Mouse (Mus musculus) intestine, embryonic 16.5 days (tissue): ENCODE measurements around the gene Clca3a1. TPM values are rescaled to one million over a fixed set of nuclear protein-coding genes. Genes with fewer than 3 reads are reported as not detected.
A peak's percentile ranks its signal among the peaks of the same experiment; 100 is the strongest.

Experiments used
- ATAC-seq: fragments of 200-750 bp; cut with Nextera tagmentation; 2 replicates; pipeline ENCODE4 v1.8.0; 2017; ENCODE audit warnings: moderate TSS enrichment, moderate library complexity
- H3K27ac ChIP-seq: fragments of 300-500 bp; sonication (generic); 2 replicates; pipeline ENCODE4 v1.5.1; 2014; ENCODE audit warnings: mild to moderate bottlenecking, low read length
- H3K27me3 ChIP-seq: fragments of 300-500 bp; sonication (generic); replicated peaks from 2 replicates; pipeline ENCODE4 v1.6.1; 2014; ENCODE audit warnings: low read length, control low read depth, mixed read lengths; ENCODE audit not compliant: control insufficient read depth, insufficient read depth
- H3K36me3 ChIP-seq: fragments of 300-500 bp; sonication (generic); 2 replicates; pipeline ENCODE4 v1.6.1; 2014; ENCODE audit warnings: low read length, control low read depth; ENCODE audit not compliant: control insufficient read depth, insufficient read depth
- H3K4me1 ChIP-seq: fragments of 300-500 bp; sonication (generic); 2 replicates; pipeline ENCODE4 v1.6.1; 2014; ENCODE audit warnings: low read length, control low read depth, mixed read lengths; ENCODE audit not compliant: control insufficient read depth, insufficient read depth
- H3K4me2 ChIP-seq: fragments of 300-500 bp; sonication (generic); 2 replicates; pipeline ENCODE4 v1.6.1; 2014; ENCODE audit warnings: low read depth, low read length, control low read depth
- H3K4me3 ChIP-seq: fragments of 300-500 bp; sonication (generic); 2 replicates; pipeline ENCODE4 v1.5.1; 2014; ENCODE audit warnings: mild to moderate bottlenecking, low read length
- H3K9ac ChIP-seq: fragments of 300-500 bp; sonication (generic); 2 replicates; pipeline ENCODE4 v1.6.1; 2014; ENCODE audit warnings: low read depth, low read length
- H3K9me3 ChIP-seq: fragments of 300-500 bp; sonication (generic); 2 replicates; pipeline ENCODE4 v1.6.1; 2016; ENCODE audit warnings: low read length, control low read depth; ENCODE audit not compliant: control insufficient read depth
- WGBS: fragments of 180-500 bp; shearing (Covaris S2); extraction: QIAGEN DNeasy Blood & Tissue Kit; methylation state at CpG from one replicate; pipeline ENCODE4 v1.1.7; 2014; 5-methylcytosine and 5-hydroxymethylcytosine counted together
- polyA plus RNA-seq: library from polyadenylated mRNA; unstranded; fragments of >200 nt; fragmentation: Nextera tagmentation; extraction: Ambion mirVana; gene quantifications from 2 replicates; pipeline ENCODE4 v1.2.1, GENCODE M21; 2015

Clca3a1 gene
- polyA plus RNA-seq, 1 experiment from 2014 or later: 5.4 TPM

DNA sequence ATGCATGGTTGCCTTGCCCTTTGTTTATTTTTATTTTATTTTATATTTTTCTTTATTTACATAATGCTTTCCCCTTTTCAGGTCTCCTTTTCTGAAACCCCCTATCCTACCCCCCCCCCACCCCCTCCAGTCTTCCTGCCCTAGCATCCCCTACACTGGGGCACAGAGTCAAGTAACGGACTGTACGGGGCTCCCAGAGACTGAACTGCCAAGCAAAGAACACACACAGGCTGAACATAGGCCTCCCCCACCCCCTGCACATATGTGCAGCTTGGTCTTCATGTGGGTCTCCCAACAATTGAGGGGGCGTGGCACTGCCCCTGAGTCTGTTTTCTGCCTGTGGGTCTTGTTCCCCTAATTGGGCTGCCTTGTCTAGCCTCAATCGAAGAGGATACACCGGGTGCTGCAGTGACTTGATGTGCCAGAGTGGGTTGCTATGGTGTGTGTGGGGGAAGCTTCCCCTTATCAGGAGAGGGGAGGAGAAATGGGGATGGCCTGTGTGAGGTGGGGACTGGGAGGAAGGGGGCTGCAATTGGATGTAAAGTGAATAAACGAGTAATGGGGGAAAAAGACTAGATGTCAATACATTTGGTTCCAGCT is 49.1 kb downstream of the Clca3a1 start:
- Histone ChIP-seq H3K36me3 (peaks cover 9% of the 10 kb centered on the region), H3K4me2 (no peak overlapping the region), H3K4me1 (peaks cover 18% of the 10 kb centered on the region)

DNA sequence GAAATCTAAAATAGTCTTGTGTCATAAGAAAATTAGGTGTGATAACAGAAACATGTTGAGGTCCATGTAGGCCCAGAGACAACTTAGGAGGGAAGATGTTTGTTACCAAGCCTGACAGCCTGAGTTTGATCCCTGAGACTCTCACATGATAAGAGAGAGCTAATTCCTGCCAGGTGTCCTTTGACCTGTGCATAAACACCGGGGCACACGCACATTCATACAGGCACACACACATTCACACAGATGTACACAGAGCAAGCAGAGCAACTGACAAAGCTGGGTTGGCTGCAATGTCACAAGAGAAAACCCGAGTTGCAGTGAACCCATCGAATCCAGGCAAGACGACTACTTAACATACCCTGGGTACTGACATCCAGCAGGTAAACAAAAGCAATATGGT is 52.2 kb downstream of the Clca3a1 start:
- Histone ChIP-seq H3K4me1 (peaks cover 2% of the 10 kb centered on the region; the same call in 1 of the 2 replicates), H3K36me3 (peaks cover 9% of the 10 kb centered on the region), H3K27ac (no peak overlapping the region), H3K9ac (no peak overlapping the region), H3K4me3 (no peak overlapping the region), H3K27me3 (no peaks in the 10 kb centered on the region), H3K4me2 (no peak overlapping the region), H3K9me3 (no peaks in the 10 kb centered on the region)
- WGBS: 79% methylated on average over 5 of the region's 5 CpGs
- no peak for ATAC-seq

More for the DNA sequence above, 49.1 kb downstream of the Clca3a1 start:
- WGBS: 78% methylated on average over 6 of the region's 6 CpGs
- Histone ChIP-seq H3K27me3 (no peaks in the 10 kb centered on the region), H3K9me3 (no peaks in the 10 kb centered on the region), H3K9ac (no peak overlapping the region), H3K27ac (no peak overlapping the region), H3K4me3 (no peak overlapping the region)
- no peak for ATAC-seq

DNA sequence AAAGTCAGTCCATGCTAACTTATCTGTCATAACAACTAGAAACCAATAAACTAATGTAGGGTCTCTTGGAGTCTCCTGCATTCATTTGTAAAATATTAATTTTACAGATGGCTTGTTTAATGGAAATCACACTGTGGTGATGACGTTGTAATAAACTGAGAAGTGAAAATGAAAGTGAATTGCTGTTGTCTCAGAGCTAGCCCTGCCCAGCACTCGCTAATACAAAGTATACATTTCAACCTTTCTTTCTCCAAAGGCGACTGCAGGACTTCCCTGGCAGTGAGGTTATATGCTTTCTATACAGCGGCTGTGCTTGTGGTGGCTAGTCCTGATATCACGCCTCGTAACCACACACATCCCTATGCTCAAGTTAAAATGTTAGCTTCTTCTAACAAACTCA is 56.8 kb downstream of the Clca3a1 start:
- H3K27ac ChIP-seq: no peak overlapping the region

DNA sequence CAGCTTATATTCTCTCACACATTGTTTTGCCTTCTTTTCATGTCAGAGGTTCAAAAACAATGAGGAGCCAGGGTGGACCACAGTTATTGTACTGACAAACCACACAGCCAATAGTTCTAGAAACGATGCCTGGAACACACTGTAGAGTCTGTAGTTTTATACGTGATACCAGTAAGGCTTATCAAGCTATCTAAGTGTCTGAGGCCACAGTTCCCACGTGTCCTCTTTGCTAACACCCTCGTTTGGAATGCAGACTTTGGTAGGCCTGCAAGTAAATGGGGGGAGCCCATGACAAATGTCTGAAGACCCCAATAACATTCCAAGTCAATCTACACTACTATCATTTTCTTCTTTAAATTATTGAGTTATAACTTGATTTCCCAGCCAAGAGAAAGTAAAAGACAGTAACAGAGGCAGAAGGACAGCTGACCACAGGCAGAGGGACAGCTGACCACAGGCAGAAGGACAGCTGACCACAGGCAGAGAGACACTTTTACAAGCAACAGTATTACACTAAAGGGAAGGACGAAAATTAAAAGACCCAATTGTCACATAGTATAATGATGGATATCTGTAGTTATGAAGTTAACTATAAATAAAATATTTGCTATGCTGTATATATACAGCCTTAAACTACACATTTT is 61.9 kb downstream of the Clca3a1 start:
- no peak overlapping the region for H3K9ac ChIP-seq
- ATAC-seq: no peak
- H3K4me3 ChIP-seq: no peak overlapping the region
- H3K9me3 ChIP-seq: no peaks in the 10 kb centered on the region
- H3K27me3 ChIP-seq: no peaks in the 10 kb centered on the region
- peaks cover 15% of the 10 kb centered on the region for H3K36me3 ChIP-seq
- whole genome bisulfite sequencing: 85% methylated on average over 5 of the region's 5 CpGs
- no peak overlapping the region for H3K27ac ChIP-seq
- no peak overlapping the region for H3K4me2 ChIP-seq
- no peaks in the 10 kb centered on the region for H3K4me1 ChIP-seq

More for the DNA sequence above, 56.8 kb downstream of the Clca3a1 start:
- Histone ChIP-seq H3K27me3 (no peaks in the 10 kb centered on the region), H3K4me3 (no peak overlapping the region), H3K4me1 (no peaks in the 10 kb centered on the region), H3K9me3 (no peaks in the 10 kb centered on the region), H3K4me2 (no peak overlapping the region), H3K36me3 (peaks cover 4% of the 10 kb centered on the region; the same call in 1 of the 2 replicates), H3K9ac (no peak overlapping the region)
- WGBS: 77% methylated on average over 6 of the region's 6 CpGs
- ATAC-seq: no peak

DNA sequence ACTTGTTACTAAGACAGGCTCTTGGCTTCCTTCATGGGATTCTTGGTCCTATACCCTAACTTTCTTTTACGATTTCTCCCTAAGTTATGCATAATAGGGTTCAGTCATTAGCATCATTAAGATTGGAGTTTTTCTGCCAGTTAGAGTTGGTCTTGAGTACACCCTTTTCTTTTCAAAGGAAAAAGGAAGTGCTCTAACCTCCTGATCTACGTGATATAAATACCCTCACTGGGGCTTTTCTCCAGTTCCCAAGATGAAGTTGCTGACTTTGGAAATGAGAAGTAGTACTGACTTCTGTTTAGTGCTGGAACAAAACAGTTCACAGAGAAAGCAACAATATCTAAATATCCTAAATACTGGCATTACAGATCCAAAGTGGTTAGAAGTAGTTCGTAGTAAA is 62.8 kb downstream of the Clca3a1 start:
- H3K9me3 ChIP-seq: no peaks in the 10 kb centered on the region
- no peak for ATAC-seq
- WGBS: 83% methylated on average over 3 of the region's 3 CpGs
- no peak overlapping the region for H3K4me2 ChIP-seq
- no peak overlapping the region for H3K9ac ChIP-seq
- H3K4me3 ChIP-seq: no peak overlapping the region
- H3K36me3 ChIP-seq: peaks cover 18% of the 10 kb centered on the region
- H3K4me1 ChIP-seq: no peaks in the 10 kb centered on the region
- no peak overlapping the region for H3K27ac ChIP-seq
- H3K27me3 ChIP-seq: no peaks in the 10 kb centered on the region

DNA sequence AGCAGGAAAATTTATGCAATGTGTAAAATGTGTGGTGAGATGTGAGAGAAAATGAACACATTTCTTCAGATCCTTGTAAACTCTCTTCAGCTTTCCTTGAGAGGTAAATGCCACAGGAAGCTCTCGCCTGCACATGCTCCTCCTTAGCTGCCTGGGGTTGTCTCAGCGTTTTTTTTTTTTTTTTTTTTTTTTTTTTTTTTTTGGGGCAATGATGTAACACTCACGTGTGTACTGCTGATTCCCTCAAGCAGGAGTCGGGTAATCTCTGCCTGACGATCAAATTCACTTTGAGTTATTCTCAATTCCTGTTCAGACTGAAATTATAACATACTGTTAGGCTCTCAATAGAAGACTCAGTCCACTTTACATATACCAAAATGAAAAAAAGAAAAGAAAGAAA is 63.6 kb downstream of the Clca3a1 start:
- Histone ChIP-seq H3K4me3 (no peak overlapping the region), H3K36me3 (peaks cover 18% of the 10 kb centered on the region)

DNA sequence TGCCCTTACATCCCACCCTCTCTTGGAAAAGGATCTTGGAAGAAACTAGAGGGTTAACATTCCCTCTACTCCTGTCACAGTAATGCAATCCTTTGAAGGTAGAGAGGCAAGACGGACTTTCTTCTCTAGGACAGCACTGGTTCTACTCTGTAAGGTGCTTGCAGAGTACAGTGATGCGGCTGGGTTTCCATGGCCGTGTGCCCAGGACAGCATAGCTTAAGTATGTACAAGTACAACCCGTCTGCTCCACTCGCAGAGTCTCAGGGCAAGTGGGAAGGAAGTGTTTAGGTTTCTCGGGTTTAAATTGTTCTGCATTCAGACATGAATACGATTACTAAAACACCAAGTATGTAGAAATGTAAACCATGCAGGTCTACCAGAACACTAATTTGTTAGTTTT is 65.8 kb downstream of the Clca3a1 start:
- H3K9me3 ChIP-seq: no peaks in the 10 kb centered on the region
- no peaks in the 10 kb centered on the region for H3K27me3 ChIP-seq
- H3K36me3 ChIP-seq: peaks cover 18% of the 10 kb centered on the region
- WGBS: 79% methylated on average over 7 of the region's 7 CpGs
- ATAC-seq: no peak
- no peak overlapping the region for H3K4me3 ChIP-seq
- H3K4me2 ChIP-seq: no peak overlapping the region
- H3K4me1 ChIP-seq: no peaks in the 10 kb centered on the region
- no peak overlapping the region for H3K27ac ChIP-seq
- no peak overlapping the region for H3K9ac ChIP-seq

More for the DNA sequence above, 63.6 kb downstream of the Clca3a1 start:
- Histone ChIP-seq H3K9ac (no peak overlapping the region), H3K9me3 (no peaks in the 10 kb centered on the region), H3K27me3 (no peaks in the 10 kb centered on the region), H3K4me2 (no peak overlapping the region), H3K4me1 (no peaks in the 10 kb centered on the region), H3K27ac (no peak overlapping the region)
- ATAC-seq: no peak
- 69% methylated on average over 5 of the region's 5 CpGs for WGBS

DNA sequence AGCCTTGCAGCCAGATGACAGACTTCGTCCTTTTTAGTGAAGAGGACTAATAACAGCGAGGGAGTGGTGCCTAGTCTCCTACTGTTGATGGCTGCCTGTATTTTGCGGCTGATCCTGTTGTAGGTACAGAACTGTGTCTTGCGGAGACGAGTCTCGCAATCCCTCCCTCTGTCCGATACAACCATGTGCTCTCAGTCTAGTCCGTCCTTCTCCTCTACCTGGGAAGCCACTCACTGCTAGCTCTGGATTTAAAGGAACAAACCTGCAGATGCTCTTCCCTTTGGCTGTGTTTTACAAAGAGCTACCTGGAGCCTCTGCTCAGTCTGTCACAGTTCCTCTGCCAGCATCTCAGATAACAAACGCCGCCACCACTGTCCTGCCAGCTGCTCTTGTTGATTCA is 66.7 kb downstream of the Clca3a1 start:
- H3K9ac ChIP-seq: no peak overlapping the region
- H3K27me3 ChIP-seq: no peaks in the 10 kb centered on the region
- H3K4me2 ChIP-seq: no peak overlapping the region
- no peak for ATAC-seq
- H3K9me3 ChIP-seq: no peaks in the 10 kb centered on the region
- 92% methylated on average over 10 of the region's 10 CpGs for WGBS
- H3K4me1 ChIP-seq: no peaks in the 10 kb centered on the region
- no peak overlapping the region for H3K4me3 ChIP-seq
- peaks cover 18% of the 10 kb centered on the region for H3K36me3 ChIP-seq
- no peak overlapping the region for H3K27ac ChIP-seq

DNA sequence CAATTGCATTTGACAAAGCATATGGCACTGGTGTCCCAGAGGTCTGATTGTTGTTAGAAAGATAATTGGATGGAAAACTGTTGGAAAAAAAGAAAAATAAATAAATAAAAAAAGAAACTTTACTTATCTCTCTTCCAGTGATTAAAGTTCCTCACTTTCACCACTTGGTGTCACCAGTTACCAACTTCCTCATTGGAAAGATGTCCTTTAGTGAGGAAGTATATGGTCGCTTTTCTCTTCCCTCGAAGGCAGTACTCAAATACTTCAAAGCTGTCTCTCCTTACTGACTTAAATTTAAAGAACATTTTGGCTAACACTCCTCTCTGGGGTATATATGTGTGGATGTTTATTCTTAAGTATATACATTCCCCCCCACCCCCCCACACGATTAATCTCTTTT is 68.7 kb downstream of the Clca3a1 start:
- H3K9me3 ChIP-seq: no peaks in the 10 kb centered on the region
- H3K27ac ChIP-seq: no peak overlapping the region
- H3K9ac ChIP-seq: no peak overlapping the region
- no peak overlapping the region for H3K4me3 ChIP-seq
- ATAC-seq: peak; percentile 37; the same call in 1 of the 2 replicates
- H3K36me3 ChIP-seq: peaks cover 12% of the 10 kb centered on the region
- 46% methylated on average over 3 of the region's 3 CpGs for WGBS
- no peak overlapping the region for H3K4me2 ChIP-seq
- no peaks in the 10 kb centered on the region for H3K4me1 ChIP-seq
- no peaks in the 10 kb centered on the region for H3K27me3 ChIP-seq
